Mouse (Mus musculus) liver, postnatal 0 days (tissue): ENCODE measurements at regions not wholly inside any gene's neighbourhood (a gene's known extent, or its start where the extent isn't known, plus 50 kb on each side); places are given as distances from the start of the nearest gene placed in this dataset.
"Not testable (repeated sequence)": the region's sequence is repeated elsewhere in the genome, so short reads cannot be mapped to it uniquely, and the experiment has no call there.

ENCODE experiments used
- CTCF ChIP-seq: sonication (generic); IDR thresholded peaks from 2 replicates; pipeline ENCODE4 v1.5.1; 2016; ENCODE audit warnings: antibody characterized with exemption, low read depth
- EP300 ChIP-seq: IDR thresholded peaks from 2 replicates; pipeline ENCODE4 v1.6.1; 2016; ENCODE audit warnings: antibody characterized with exemption, low read depth, mild to moderate bottlenecking

GRCm38 (mm10) chr16:81036831-81037230, 163.7 kb upstream of the Ncam2 start:
- not testable (repeated sequence) for TF ChIP-seq CTCF, EP300
